Mouse (Mus musculus) forebrain, postnatal 0 days (tissue): ENCODE measurements around the gene Wfdc12. TPM values are rescaled to one million over a fixed set of nuclear protein-coding genes. Genes with fewer than 3 reads are reported as not detected.

Experiments used
- ATAC-seq: fragments of 200-750 bp; cut with Nextera tagmentation; 2 replicates; pipeline ENCODE4 v1.8.0; 2017; ENCODE audit warnings: mild to moderate bottlenecking, moderate library complexity
- DNase-seq: peaks from one replicate; pipeline ENCODE4 v3.0.0-alpha.2; 2015
- H3K27ac ChIP-seq: fragments of 300-500 bp; sonication (generic); 2 replicates; pipeline ENCODE4 v1.5.1; 2014; ENCODE audit warnings: low read depth, mild to moderate bottlenecking, antibody characterized with exemption, low read length, moderate library complexity, mixed read lengths
- H3K27me3 ChIP-seq: fragments of 300-500 bp; sonication (generic); 2 replicates; pipeline ENCODE4 v1.6.1; 2014; ENCODE audit warnings: mild to moderate bottlenecking, low read length, mixed read lengths; ENCODE audit not compliant: insufficient read depth
- H3K36me3 ChIP-seq: fragments of 300-500 bp; sonication (generic); 2 replicates; pipeline ENCODE4 v1.6.1; 2014; ENCODE audit warnings: mild to moderate bottlenecking, moderate library complexity; ENCODE audit not compliant: insufficient read depth
- H3K4me1 ChIP-seq: fragments of 300-500 bp; sonication (generic); 2 replicates; pipeline ENCODE4 v1.6.1; 2014; ENCODE audit warnings: antibody characterized with exemption; ENCODE audit not compliant: insufficient read depth
- H3K4me2 ChIP-seq: fragments of 300-500 bp; sonication (generic); 2 replicates; pipeline ENCODE4 v1.6.1; 2014; ENCODE audit warnings: low read depth, mild to moderate bottlenecking, moderate library complexity
- H3K4me3 ChIP-seq: fragments of 300-500 bp; sonication (generic); 2 replicates; pipeline ENCODE4 v1.5.1; 2014; ENCODE audit warnings: low read depth, low read length, mixed read lengths
- H3K9ac ChIP-seq: fragments of 300-500 bp; sonication (generic); 2 replicates; pipeline ENCODE4 v1.6.1; 2014; ENCODE audit warnings: mild to moderate bottlenecking
- H3K9me3 ChIP-seq: fragments of 300-500 bp; sonication (generic); 2 replicates; pipeline ENCODE4 v1.6.1; 2016; ENCODE audit warnings: low read length
- CTCF ChIP-seq: sonication (generic); IDR thresholded peaks from 2 replicates; pipeline ENCODE4 v1.5.1; 2016; ENCODE audit warnings: antibody characterized with exemption, control low read depth, low read depth
- WGBS: fragments of 180-500 bp; shearing (Covaris S2); extraction: QIAGEN DNeasy Blood & Tissue Kit; methylation state at CpG from one replicate; pipeline ENCODE4 v1.1.7; 2014; 5-methylcytosine and 5-hydroxymethylcytosine counted together
- polyA plus RNA-seq: library from polyadenylated mRNA; unstranded; fragments of >200 nt; fragmentation: Nextera tagmentation; extraction: Ambion mirVana; gene quantifications from 2 replicates; pipeline ENCODE4 v1.2.1, GENCODE M21; 2015
- total RNA-seq: library from RNA; depleted of rRNA; stranded (reverse); fragments of >200 nt; gene quantifications from 2 replicates; pipeline ENCODE4 v1.2.3, GENCODE M21; 2014; rRNA removed

Wfdc12 gene
- not detected in 2 replicates for total RNA-seq
- not detected in 2 replicates for polyA plus RNA-seq

DNA sequence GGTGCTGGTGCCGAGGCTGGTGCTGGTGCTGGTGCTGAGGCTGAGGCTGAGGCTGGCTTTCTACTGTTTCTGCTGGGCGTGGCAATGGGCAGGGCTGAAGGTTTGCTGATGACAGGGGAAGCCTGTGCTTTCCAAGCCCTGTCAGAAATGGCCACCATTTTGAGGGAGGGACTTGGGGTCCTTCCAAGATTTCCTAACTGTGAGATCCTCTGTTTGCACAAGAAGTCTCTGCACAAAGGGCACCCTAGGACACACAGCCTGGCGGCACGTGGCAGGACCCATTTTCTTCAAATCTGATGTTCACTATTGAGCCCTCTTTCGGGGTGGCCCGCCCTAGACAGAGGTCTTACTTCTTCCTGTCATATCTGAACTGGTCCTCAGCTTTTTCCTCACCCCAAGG lies at the start of gene Wfdc12:
Gene Wfdc12 (minus strand): TSS at position 33 of the 400 bp plus-strand sequence.
- WGBS = 80% methylated on average over 6 of the region's 6 CpGs
- Histone ChIP-seq H3K4me2 (no peak within 1 kb of the TSS), H3K27ac (no peak within 1 kb of the TSS), H3K9ac (no peak within 1 kb of the TSS), H3K9me3 (no peaks in the 10 kb centered on the region), H3K4me3 (no peak within 1 kb of the TSS), H3K4me1 (no peaks in the 10 kb centered on the region), H3K27me3 (no peaks in the 10 kb centered on the region), H3K36me3 (no peaks in the 10 kb centered on the region)
- no peak for ATAC-seq
- no peak for DNase-seq
- TF ChIP-seq CTCF = no peak

DNA sequence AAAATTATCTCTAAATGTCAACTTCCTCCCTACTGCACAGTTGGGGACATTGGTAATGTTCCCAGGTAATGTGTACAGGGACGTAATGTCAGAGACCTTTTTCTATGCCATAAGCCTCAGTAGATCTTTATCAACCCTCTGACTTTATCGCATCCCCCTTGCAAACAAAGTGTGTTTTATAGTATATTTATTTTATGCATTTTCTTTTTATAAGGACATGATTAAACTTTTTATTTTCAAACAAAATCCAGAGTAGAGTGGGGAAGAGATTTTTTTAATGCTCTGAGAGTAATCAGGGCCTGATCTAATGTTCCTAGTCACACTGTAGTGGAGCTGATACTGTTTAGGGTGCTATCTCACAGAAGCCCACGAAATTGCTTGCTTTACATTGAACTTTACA lies 48.0 kb upstream of the Wfdc12 start, which contains the start of gene Svs2:
Gene Svs2 (minus strand): TSS at position 101 of the 400 bp plus-strand sequence.
- no peak for ATAC-seq
- no peaks in the 10 kb centered on the region for H3K27me3 ChIP-seq
- no peak within 1 kb of the TSS for H3K27ac ChIP-seq
- 89% methylated on average over 3 of the region's 3 CpGs for WGBS
- H3K9ac ChIP-seq = no peak within 1 kb of the TSS
- no peaks in the 10 kb centered on the region for H3K4me1 ChIP-seq
- H3K36me3 ChIP-seq = no peaks in the 10 kb centered on the region
- no peaks in the 10 kb centered on the region for H3K9me3 ChIP-seq
- H3K4me3 ChIP-seq = no peak within 1 kb of the TSS
- no peak within 1 kb of the TSS for H3K4me2 ChIP-seq
- no peak for DNase-seq
- no peak for TF ChIP-seq CTCF

DNA sequence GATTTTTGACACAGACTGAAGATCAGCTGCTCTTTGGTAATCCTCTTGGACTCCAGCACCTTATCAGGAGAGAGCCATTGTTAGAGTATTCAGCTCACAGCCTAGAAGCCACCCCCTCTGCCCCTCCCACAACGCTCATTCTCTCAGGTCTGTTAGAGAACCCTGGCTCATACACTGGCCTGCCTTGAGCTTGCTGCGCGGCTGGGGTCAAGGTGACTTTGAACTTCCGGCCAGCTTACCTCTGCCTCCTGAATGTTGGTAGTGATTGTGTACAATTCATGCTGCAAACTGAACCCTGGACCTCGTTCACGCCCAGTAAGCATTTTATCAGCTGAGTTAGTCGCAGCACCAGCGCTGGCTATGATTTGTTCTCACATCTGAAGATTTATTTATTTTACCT lies 42.3 kb upstream of the Wfdc12 start:
- no peak for TF ChIP-seq CTCF
- no peak overlapping the region for H3K27ac ChIP-seq
- no peaks in the 10 kb centered on the region for H3K4me1 ChIP-seq
- H3K36me3 ChIP-seq = no peaks in the 10 kb centered on the region
- no peak overlapping the region for H3K4me2 ChIP-seq
- H3K9me3 ChIP-seq = no peaks in the 10 kb centered on the region
- H3K27me3 ChIP-seq = no peaks in the 10 kb centered on the region
- ATAC-seq (no peak), DNase-seq (no peak)
- WGBS = 92% methylated on average over 8 of the region's 8 CpGs
- H3K4me3 ChIP-seq = no peak overlapping the region
- H3K9ac ChIP-seq = no peak overlapping the region

DNA sequence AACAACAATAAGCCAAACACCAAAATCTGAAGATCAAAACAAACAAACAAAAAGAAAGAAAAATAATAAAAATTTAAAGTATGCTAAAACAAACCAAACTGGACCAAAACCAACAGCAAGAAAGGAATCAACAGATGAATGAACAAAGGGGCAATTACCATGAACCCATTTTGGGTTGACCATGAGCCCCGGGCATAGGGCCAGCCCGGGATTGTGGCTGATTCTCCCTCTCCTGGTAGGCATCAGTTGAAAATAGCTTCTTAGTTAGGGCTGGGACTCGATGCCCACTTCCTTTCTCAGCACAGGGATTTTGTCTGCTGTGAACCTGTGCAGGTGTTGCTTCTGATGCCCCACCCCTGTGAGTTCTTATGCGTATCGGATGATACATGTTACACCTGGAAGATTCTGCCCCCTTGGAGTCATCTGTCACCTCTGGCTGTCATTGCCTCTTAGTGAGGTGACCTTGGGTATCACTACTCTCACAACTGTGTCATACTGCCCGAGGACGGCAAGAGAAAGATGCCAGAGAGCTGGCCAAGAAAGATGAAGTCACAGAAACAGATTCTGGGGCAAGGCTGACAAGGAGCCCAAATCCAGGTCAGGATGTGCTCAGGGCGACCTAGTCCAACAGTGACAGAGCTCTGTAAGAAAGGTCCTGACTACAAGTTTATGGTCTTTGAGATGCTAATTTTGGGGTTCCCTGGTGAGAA lies 38.1 kb upstream of the Wfdc12 start:
- Histone ChIP-seq H3K4me2 (no peak overlapping the region), H3K27me3 (no peaks in the 10 kb centered on the region), H3K9me3 (no peaks in the 10 kb centered on the region), H3K27ac (no peak overlapping the region), H3K4me3 (no peak overlapping the region), H3K4me1 (no peaks in the 10 kb centered on the region), H3K9ac (no peak overlapping the region), H3K36me3 (no peaks in the 10 kb centered on the region)
- TF ChIP-seq CTCF = no peak
- DNase-seq (no peak), ATAC-seq (no peak)
- WGBS = 85% methylated on average over 8 of the region's 8 CpGs

DNA sequence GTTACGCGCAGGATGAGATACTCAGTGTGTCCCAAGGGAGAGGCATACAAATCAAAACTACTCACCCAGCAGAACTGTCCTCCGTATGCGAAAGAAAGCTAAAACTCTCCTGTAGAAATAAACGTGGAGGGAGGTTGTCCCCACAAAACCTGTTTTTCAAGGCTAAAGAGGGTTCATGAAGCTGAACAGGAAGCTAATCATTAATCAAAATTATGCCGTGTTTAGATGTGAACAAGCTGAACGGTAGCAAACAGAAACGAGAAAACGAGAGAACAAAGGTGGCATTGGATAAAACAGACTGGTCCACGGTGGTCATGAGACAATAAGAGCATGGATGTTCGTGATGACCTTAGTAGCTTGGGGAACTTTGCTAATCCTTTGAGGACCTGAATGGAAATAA lies 31.1 kb upstream of the Wfdc12 start, which contains the start of gene Wfdc15b:
Gene Wfdc15b (minus strand): TSS at position 139 of the 400 bp plus-strand sequence.
- Histone ChIP-seq H3K27ac (no peak within 1 kb of the TSS), H3K36me3 (no peaks in the 10 kb centered on the region), H3K4me1 (no peaks in the 10 kb centered on the region), H3K27me3 (no peaks in the 10 kb centered on the region), H3K9me3 (no peaks in the 10 kb centered on the region), H3K4me2 (no peak within 1 kb of the TSS), H3K4me3 (no peak within 1 kb of the TSS), H3K9ac (no peak within 1 kb of the TSS)
- TF ChIP-seq CTCF = no peak
- ATAC-seq (no peak), DNase-seq (no peak)
- WGBS = 82% methylated on average over 11 of the region's 11 CpGs

DNA sequence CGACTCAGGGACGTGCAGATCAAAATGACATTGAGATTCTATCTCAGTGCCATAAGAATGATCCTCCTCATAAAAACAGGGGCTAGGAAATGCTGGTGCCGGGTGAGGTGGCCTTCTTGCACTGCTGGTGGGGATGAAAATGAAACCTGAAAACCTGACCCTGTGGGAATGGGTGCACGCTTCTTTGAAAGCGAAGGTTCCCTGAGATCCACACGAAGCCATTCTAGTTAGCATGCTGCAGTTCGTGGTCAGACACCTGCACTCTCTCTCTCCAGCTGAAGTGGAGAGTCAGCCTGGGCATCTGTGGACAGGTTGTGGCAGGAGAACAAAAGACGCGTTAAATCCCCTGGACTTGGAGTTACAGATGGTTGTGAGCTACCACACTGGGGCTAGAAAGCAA lies 28.9 kb upstream of the Wfdc12 start:
- H3K9ac ChIP-seq = no peak overlapping the region
- no peak for ATAC-seq
- no peak overlapping the region for H3K4me2 ChIP-seq
- no peak for DNase-seq
- no peaks in the 10 kb centered on the region for H3K27me3 ChIP-seq
- no peaks in the 10 kb centered on the region for H3K4me1 ChIP-seq
- H3K36me3 ChIP-seq = no peaks in the 10 kb centered on the region
- no peak for TF ChIP-seq CTCF
- no peak overlapping the region for H3K27ac ChIP-seq
- WGBS = 85% methylated on average over 9 of the region's 9 CpGs
- no peak overlapping the region for H3K4me3 ChIP-seq
- H3K9me3 ChIP-seq = no peaks in the 10 kb centered on the region

DNA sequence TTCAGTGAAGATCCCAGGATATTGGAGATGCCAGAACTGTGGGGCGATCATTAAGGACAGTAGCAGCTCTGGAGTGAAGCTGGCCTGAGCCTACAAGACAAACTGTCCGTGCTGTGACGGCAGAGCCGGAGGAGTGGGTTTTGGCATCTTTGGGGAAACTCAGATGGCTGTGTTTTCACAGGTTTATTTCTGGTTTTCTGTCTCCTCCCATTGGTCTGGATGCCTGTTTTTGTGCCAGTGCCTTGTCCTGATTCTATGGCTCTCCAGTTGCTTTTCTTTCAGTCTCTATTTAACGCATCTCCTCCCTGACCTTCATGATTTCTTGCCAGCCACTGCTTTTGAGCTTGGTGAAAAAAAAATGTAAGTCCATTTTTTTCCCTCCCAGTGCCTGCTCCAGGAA lies 22.3 kb upstream of the Wfdc12 start:
- TF ChIP-seq CTCF = no peak
- no peak overlapping the region for H3K4me3 ChIP-seq
- WGBS = 72% methylated on average over 5 of the region's 5 CpGs
- no peak overlapping the region for H3K4me2 ChIP-seq
- no peaks in the 10 kb centered on the region for H3K27me3 ChIP-seq
- H3K4me1 ChIP-seq = no peaks in the 10 kb centered on the region
- H3K36me3 ChIP-seq = no peaks in the 10 kb centered on the region
- H3K9ac ChIP-seq = no peak overlapping the region
- no peak for DNase-seq
- H3K9me3 ChIP-seq = no peaks in the 10 kb centered on the region
- H3K27ac ChIP-seq = no peak overlapping the region
- ATAC-seq = no peak
